Mouse (Mus musculus) brain, embryonic 14.5 days (tissue): ENCODE measurements around the gene Atf6b.

Experiments
- CTCF ChIP-seq: fragments of 200-500 bp; IDR thresholded peaks from 2 replicates; pipeline ENCODE4 v1.5.1; 2012; ENCODE audit warnings: inconsistent platforms, mild to moderate bottlenecking, moderate library complexity, borderline replicate concordance; ENCODE audit not compliant: insufficient read depth, insufficient read length; ENCODE audit errors: extremely low read depth
- POLR2A ChIP-seq: fragments of 200-500 bp; IDR thresholded peaks from 2 replicates; pipeline ENCODE4 v1.6.1; 2012; ENCODE audit warnings: mild to moderate bottlenecking, inconsistent platforms, borderline replicate concordance; ENCODE audit not compliant: poor library complexity, insufficient read depth, insufficient read length, severe bottlenecking; ENCODE audit errors: extremely low read depth

- TF ChIP-seq POLR2A (no peak), CTCF (no peak)
Observed at GRCm38 (mm10) chr17:34690458-34690857, 43.5 kb downstream of the Atf6b start.
